Mouse (Mus musculus) MEL (cell line): ENCODE results near the gene Slc12a1. TPM values are rescaled to one million over a fixed set of nuclear protein-coding genes. Genes with fewer than 3 reads are reported as not detected.

Source experiments
- DNase-seq: peaks from one replicate; pipeline ENCODE4 v3.0.0; 2011; ENCODE audit warnings: low read depth, low spot score
- H3K27ac ChIP-seq: 2 replicates; pipeline ENCODE4 v1.5.1; 2012; ENCODE audit warnings: low read depth, mild to moderate bottlenecking, control low read depth, low read length, moderate library complexity; ENCODE audit not compliant: control insufficient read depth
- H3K27me3 ChIP-seq, 2 experiments: fragments of 150-350 bp in 1 of 2; sonication (generic) in 1 of 2; 2 replicates each; pipeline ENCODE4 v1.6.1; 2012; ENCODE audit warnings: low read length in 2 of 2, mild to moderate bottlenecking in 2 of 2, improper control_type of control experiment in 1 of 2, moderate library complexity in 1 of 2; ENCODE audit not compliant: insufficient read depth in 2 of 2, control insufficient read depth in 1 of 2
- H3K36me3 ChIP-seq, 2 experiments: 2 replicates each; pipeline ENCODE4 v1.6.1; 2012 to 2014; ENCODE audit warnings: low read length in 2 of 2, improper control_type of control experiment in 1 of 2, inconsistent platforms in 1 of 2, mild to moderate bottlenecking in 1 of 2; ENCODE audit not compliant: insufficient read depth in 2 of 2, control insufficient read depth in 1 of 2
- H3K4me1 ChIP-seq, 2 experiments: fragments of 150-350 bp in 1 of 2; sonication (generic) in 1 of 2; 2 replicates each; pipeline ENCODE4 v1.6.1; 2012; ENCODE audit warnings: low read length in 2 of 2, improper control_type of control experiment in 1 of 2, mild to moderate bottlenecking in 1 of 2; ENCODE audit not compliant: insufficient read depth in 2 of 2, control insufficient read depth in 1 of 2
- H3K4me3 ChIP-seq, 2 experiments: fragments of 150-350 bp in 1 of 2; sonication (generic) in 1 of 2; 2 replicates each; pipeline ENCODE4 v1.5.1; 2012; ENCODE audit warnings: low read depth in 2 of 2, low read length in 2 of 2, mild to moderate bottlenecking in 2 of 2, moderate library complexity in 2 of 2, control low read depth in 1 of 2, improper control_type of control experiment in 1 of 2; ENCODE audit not compliant: control insufficient read depth in 1 of 2, insufficient read depth in 1 of 2
- H3K79me2 ChIP-seq: 2 replicates; pipeline ENCODE4 v1.6.1; 2012; ENCODE audit warnings: mild to moderate bottlenecking, low read length, moderate library complexity; ENCODE audit not compliant: control insufficient read depth, poor library complexity, insufficient read depth
- H3K9ac ChIP-seq: 2 replicates; pipeline ENCODE4 v1.6.1; 2012; ENCODE audit warnings: low read depth, mild to moderate bottlenecking, control low read depth, low read length, moderate library complexity; ENCODE audit not compliant: control insufficient read depth, poor library complexity, severe bottlenecking
- H3K9me3 ChIP-seq: fragments of 150-350 bp; sonication (generic); replicated peaks from 2 replicates; pipeline ENCODE4 v1.6.1; 2012; ENCODE audit warnings: mild to moderate bottlenecking, low read length, improper control_type of control experiment, moderate library complexity; ENCODE audit not compliant: insufficient read depth
- BHLHE40 ChIP-seq: IDR thresholded peaks from 2 replicates; pipeline ENCODE4 v1.6.1; 2012; ENCODE audit warnings: low read depth, mild to moderate bottlenecking, inconsistent platforms, low read length, improper control_type of control experiment, borderline replicate concordance
- CHD1 ChIP-seq: IDR thresholded peaks from 2 replicates; pipeline ENCODE4 v1.6.1; 2012; ENCODE audit warnings: low read depth, mild to moderate bottlenecking, inconsistent platforms, low read length, improper control_type of control experiment
- CHD2 ChIP-seq: IDR thresholded peaks from 2 replicates; pipeline ENCODE4 v1.6.1; 2011; ENCODE audit warnings: low read length, improper control_type of control experiment
- CTCF ChIP-seq, 3 experiments: IDR thresholded peaks in 2 of 3; conservative IDR thresholded peaks in 1 of 3; 2 replicates each; pipeline ENCODE4 v1.5.1; 2011 to 2012; ENCODE audit warnings: low read length in 3 of 3, low read depth in 2 of 3, mild to moderate bottlenecking in 2 of 3, improper control_type of control experiment in 1 of 3, inconsistent platforms in 1 of 3, mixed read lengths in 1 of 3, moderate library complexity in 1 of 3; ENCODE audit not compliant: control insufficient read depth in 1 of 3, insufficient read depth in 1 of 3, poor library complexity in 1 of 3, severe bottlenecking in 1 of 3
- ELF1 ChIP-seq: IDR thresholded peaks from 2 replicates; pipeline ENCODE4 v1.6.1; 2014; ENCODE audit warnings: low read depth, mild to moderate bottlenecking, inconsistent platforms, low read length, improper control_type of control experiment, moderate library complexity
- EP300 ChIP-seq, 2 experiments: IDR thresholded peaks; 2 replicates each; pipeline ENCODE4 v1.6.1; 2011; ENCODE audit warnings: improper control_type of control experiment in 2 of 2, low read length in 2 of 2, low read depth in 1 of 2, mild to moderate bottlenecking in 1 of 2
- ETS1 ChIP-seq: IDR thresholded peaks from 2 replicates; pipeline ENCODE4 v1.6.1; 2012; ENCODE audit warnings: low read depth, mild to moderate bottlenecking, inconsistent platforms, low read length, improper control_type of control experiment, moderate library complexity
- GABPA ChIP-seq: IDR thresholded peaks from 2 replicates; pipeline ENCODE4 v1.6.1; 2012; ENCODE audit warnings: low read depth, mild to moderate bottlenecking, inconsistent platforms, low read length, improper control_type of control experiment, moderate library complexity
- GATA1 ChIP-seq: IDR thresholded peaks from 2 replicates; pipeline ENCODE4 v1.6.1; 2011; ENCODE audit warnings: low read depth, low read length, improper control_type of control experiment
- JUND ChIP-seq: IDR thresholded peaks from 2 replicates; pipeline ENCODE4 v1.6.1; 2011; ENCODE audit warnings: low read depth, mild to moderate bottlenecking, improper control_type of control experiment, low read length
- KAT2A ChIP-seq: conservative IDR thresholded peaks from 2 replicates; pipeline ENCODE4 v1.6.1; 2012; ENCODE audit warnings: low read depth, low read length, improper control_type of control experiment, inconsistent platforms
- MAFK ChIP-seq: IDR thresholded peaks from 2 replicates; pipeline ENCODE4 v1.6.1; 2011; ENCODE audit warnings: low read depth, mild to moderate bottlenecking, low read length, improper control_type of control experiment, borderline replicate concordance
- MAX ChIP-seq: IDR thresholded peaks from 2 replicates; pipeline ENCODE4 v1.6.1; 2011; ENCODE audit warnings: low read length, improper control_type of control experiment
- MXI1 ChIP-seq: IDR thresholded peaks from 2 replicates; pipeline ENCODE4 v1.6.1; 2011; ENCODE audit warnings: mild to moderate bottlenecking, low read depth, low read length, improper control_type of control experiment
- MYB ChIP-seq: IDR thresholded peaks from 2 replicates; pipeline ENCODE4 v1.6.1; 2011; ENCODE audit warnings: mild to moderate bottlenecking, low read depth, low read length, improper control_type of control experiment
- MYC ChIP-seq: IDR thresholded peaks from 2 replicates; pipeline ENCODE4 v1.6.1; 2011; ENCODE audit warnings: low read depth, mild to moderate bottlenecking, low read length, improper control_type of control experiment, moderate library complexity
- NELFE ChIP-seq: IDR thresholded peaks from 2 replicates; pipeline ENCODE4 v1.6.1; 2011; ENCODE audit warnings: low read depth, low read length, improper control_type of control experiment
- POLR2A ChIP-seq, 2 experiments: IDR thresholded peaks; 2 replicates each; pipeline ENCODE4 v1.6.1; 2011 to 2012; ENCODE audit warnings: low read length in 2 of 2, mild to moderate bottlenecking in 2 of 2, control low read depth in 1 of 2, improper control_type of control experiment in 1 of 2, low read depth in 1 of 2, moderate library complexity in 1 of 2; ENCODE audit not compliant: control insufficient read depth in 1 of 2, insufficient read depth in 1 of 2, poor library complexity in 1 of 2
- POLR2AphosphoS2 ChIP-seq: IDR thresholded peaks from 2 replicates; pipeline ENCODE4 v1.6.1; 2011; ENCODE audit warnings: low read length, improper control_type of control experiment
- RAD21 ChIP-seq: IDR thresholded peaks from 2 replicates; pipeline ENCODE4 v1.6.1; 2011; ENCODE audit warnings: mild to moderate bottlenecking, low read depth, low read length, improper control_type of control experiment
- RCOR1 ChIP-seq: IDR thresholded peaks from 2 replicates; pipeline ENCODE4 v1.6.1; 2012; ENCODE audit warnings: low read depth, mild to moderate bottlenecking, inconsistent platforms, low read length, improper control_type of control experiment
- TAL1 ChIP-seq: IDR thresholded peaks from 2 replicates; pipeline ENCODE4 v1.6.1; 2012; ENCODE audit warnings: mild to moderate bottlenecking, inconsistent platforms, low read length, moderate library complexity, mixed read lengths
- TCF12 ChIP-seq: IDR thresholded peaks from 2 replicates; pipeline ENCODE4 v1.6.1; 2014; ENCODE audit warnings: low read depth, mild to moderate bottlenecking, inconsistent platforms, low read length, improper control_type of control experiment, moderate library complexity
- UBTF ChIP-seq: IDR thresholded peaks from 2 replicates; pipeline ENCODE4 v1.6.1; 2012; ENCODE audit warnings: low read depth, mild to moderate bottlenecking, inconsistent platforms, low read length, improper control_type of control experiment, moderate library complexity, borderline replicate concordance; ENCODE audit not compliant: insufficient read depth
- USF1 ChIP-seq: IDR thresholded peaks from 2 replicates; pipeline ENCODE4 v1.6.1; 2014; ENCODE audit warnings: low read depth, mild to moderate bottlenecking, inconsistent platforms, low read length, improper control_type of control experiment, moderate library complexity
- USF2 ChIP-seq, 2 experiments: IDR thresholded peaks; 2 replicates each; pipeline ENCODE4 v1.6.1; 2011 to 2012; ENCODE audit warnings: improper control_type of control experiment in 2 of 2, low read length in 2 of 2, borderline replicate concordance in 1 of 2, inconsistent platforms in 1 of 2, low read depth in 1 of 2, mild to moderate bottlenecking in 1 of 2; ENCODE audit not compliant: insufficient read depth in 1 of 2
- ZC3H11A ChIP-seq: IDR thresholded peaks from 2 replicates; pipeline ENCODE4 v1.6.1; 2012; ENCODE audit warnings: low read depth, mild to moderate bottlenecking, inconsistent platforms, low read length, improper control_type of control experiment
- ZMIZ1 ChIP-seq: IDR thresholded peaks from 2 replicates; pipeline ENCODE4 v1.6.1; 2012; ENCODE audit warnings: low read depth, mild to moderate bottlenecking, inconsistent platforms, low read length, improper control_type of control experiment, moderate library complexity
- ZNF384 ChIP-seq: IDR thresholded peaks from 2 replicates; pipeline ENCODE4 v1.6.1; 2012; ENCODE audit warnings: low read depth, mild to moderate bottlenecking, inconsistent platforms, low read length, improper control_type of control experiment
- polyA plus RNA-seq, 2 experiments: library from polyadenylated mRNA; stranded (reverse) in 1 of 2; unstranded in 1 of 2; fragments of >175 nt in 1 of 2; fragments of >200 nt in 1 of 2; gene quantifications; 2 replicates each; pipeline versions ENCODE4 v1.2.1 to v1.2.4; 2012; ENCODE audit warnings: low replicate concordance in 2 of 2, low read depth in 1 of 2; ENCODE audit not compliant: insufficient read length in 2 of 2, insufficient read depth in 1 of 2, missing spikeins in 1 of 2
- total RNA-seq: library from RNA; depleted of rRNA; stranded (reverse); fragments of 300-350 nt; gene quantifications from 2 replicates; pipeline ENCODE4 v1.2.3, GENCODE M21; 2012

Gene Slc12a1
- total and polyA plus RNA-seq, 3 experiments = not detected

GRCm38 (mm10) chr2:125275617-125276016 lies 123.3 kb downstream of the Slc12a1 start:
- Histone ChIP-seq H3K36me3 (no peaks in the 10 kb centered on the region), H3K79me2 (no peaks in the 10 kb centered on the region), H3K27ac (no peak overlapping the region), H3K4me1 (peaks cover 0 to 6% of the 10 kb centered on the region in 2 experiments; a peak in 1 of 4 replicates), H3K9me3 (no peaks in the 10 kb centered on the region), H3K4me3 (no peak overlapping the region), H3K9ac (no peak overlapping the region)
- no peak for DNase-seq
- no peak for TF ChIP-seq TCF12
- TF ChIP-seq CHD1 = no peak
- TF ChIP-seq JUND = no peak
- TF ChIP-seq GABPA = no peak
- no peak for TF ChIP-seq EP300 (IDR thresholded peaks at IDR 0.05; ENCODE audit: low read depth in 1 of 2, low read length in 2 of 2)
- no peak for TF ChIP-seq GATA1
- TF ChIP-seq ZC3H11A = no peak
- no peak for TF ChIP-seq MAX
- no peak for TF ChIP-seq NELFE
- TF ChIP-seq POLR2AphosphoS2 = no peak
- TF ChIP-seq USF2 (IDR thresholded peaks at IDR 0.05; ENCODE audit: borderline replicate concordance in 1 of 2, insufficient read depth in 1 of 2, low read depth in 1 of 2, low read length in 2 of 2) = no peak
- TF ChIP-seq ETS1 = no peak
- TF ChIP-seq KAT2A = no peak
- TF ChIP-seq RCOR1 = no peak
- no peak for TF ChIP-seq USF1
- no peak for TF ChIP-seq ELF1
- no peak for TF ChIP-seq MYC
- no peak for TF ChIP-seq ZNF384
- TF ChIP-seq, all 39 proteins: peak for 0
- peaks cover 0 to 1% of the 10 kb centered on the region in 2 experiments; a peak in 1 of 4 replicates for H3K27me3 ChIP-seq

- Histone ChIP-seq H3K79me2 (no peaks in the 10 kb centered on the region), H3K9ac (no peak overlapping the region), H3K36me3 (no peaks in the 10 kb centered on the region), H3K4me1 (peaks cover 0 to 6% of the 10 kb centered on the region in 2 experiments; a peak in 1 of 4 replicates), H3K27ac (no peak overlapping the region), H3K9me3 (no peaks in the 10 kb centered on the region), H3K27me3 (peaks cover 0 to 1% of the 10 kb centered on the region in 2 experiments; a peak in 1 of 4 replicates), H3K4me3 (no peak overlapping the region)
- DNase-seq = no peak
- TF ChIP-seq MAX (no peak), MXI1 (no peak), POLR2A (IDR thresholded peaks at IDR 0.05; ENCODE audit: control insufficient read depth in 1 of 2, insufficient read depth in 1 of 2, low read depth in 1 of 2, low read length in 2 of 2, poor library complexity in 1 of 2) (no peak), RAD21 (no peak), MYB (no peak), MAFK (no peak), TCF12 (no peak), RCOR1 (no peak), GATA1 (no peak), ETS1 (no peak), UBTF (no peak), TAL1 (no peak), GABPA (no peak), CTCF (IDR thresholded peaks at IDR 0.05 in 2 of 3, conservative IDR thresholded peaks at IDR 0.05 in 1 of 3; ENCODE audit: control insufficient read depth in 1 of 3, insufficient read depth in 1 of 3, low read depth in 2 of 3, low read length in 3 of 3, poor library complexity in 1 of 3, severe bottlenecking in 1 of 3) (no peak), ZMIZ1 (no peak), BHLHE40 (no peak), JUND (no peak), CHD2 (no peak), POLR2AphosphoS2 (no peak), ELF1 (no peak)
These were observed 124.4 kb downstream of the Slc12a1 start for GRCm38 (mm10) chr2:125276692-125277091.
